Mouse (Mus musculus) gastrocnemius, postnatal 14 days (tissue): ENCODE results near the gene Lrig2. TPM values are rescaled to one million over a fixed set of nuclear protein-coding genes. Genes with fewer than 3 reads are reported as not detected.

ENCODE experiments used
- DNase-seq: peaks from one replicate; pipeline ENCODE4 v3.0.0; 2021; ENCODE audit warnings: mixed read lengths
- intact Hi-C: fragments of 180-260 bp; cut with DNase I; formaldehyde crosslinking; loops from one replicate; pipeline ENCODE4 v1.15.1; 2025; ENCODE audit warnings: low total_unique reads
- total RNA-seq, 2 experiments: library from RNA; stranded (reverse); gene quantifications; 2 replicates each; pipeline ENCODE4 v1.2.3; 2021

Gene Lrig2
- total RNA-seq, 2 experiments from 2014 or later = 5.8 to 8.5 TPM

- intact Hi-C loops = no loop called here
- DNase-seq = no peak
Observed at GRCm38 (mm10) chr3:104396067-104396735, 115.5 kb downstream of the Lrig2 start.

- peak; percentile 58 for DNase-seq
- intact Hi-C loops = no loop called here
Observed at GRCm38 (mm10) chr3:104390072-104390471, 121.6 kb downstream of the Lrig2 start.

GRCm38 (mm10) chr3:104389449-104389848 lies 122.3 kb downstream of the Lrig2 start:
- DNase-seq = no peak
- intact Hi-C loops = no loop called here

GRCm38 (mm10) chr3:104385587-104385986 lies 126.1 kb downstream of the Lrig2 start:
- intact Hi-C loops = no loop called here
- DNase-seq = peak; percentile 38

- intact Hi-C loops = no loop called here
- no peak for DNase-seq
Observed at GRCm38 (mm10) chr3:104383681-104384341, 127.9 kb downstream of the Lrig2 start.

- intact Hi-C loops = no loop called here
- DNase-seq = no peak
Observed at GRCm38 (mm10) chr3:104378228-104378627, 133.5 kb downstream of the Lrig2 start.

- intact Hi-C loops = no loop called here
- DNase-seq = no peak
Observed at GRCm38 (mm10) chr3:104373907-104374306, 137.8 kb downstream of the Lrig2 start.

GRCm38 (mm10) chr3:104372374-104372773 lies 139.3 kb downstream of the Lrig2 start:
- intact Hi-C loops = no loop called here

GRCm38 (mm10) chr3:104367912-104368311 lies 143.8 kb downstream of the Lrig2 start:
- intact Hi-C loops = no loop called here
- no peak for DNase-seq

More at GRCm38 (mm10) chr3:104372374-104372773, 139.3 kb downstream of the Lrig2 start:
- DNase-seq = no peak

- DNase-seq = no peak
- intact Hi-C loops = no loop called here
Observed at GRCm38 (mm10) chr3:104361814-104362213, 149.9 kb downstream of the Lrig2 start.

GRCm38 (mm10) chr3:104360325-104360724 lies 151.4 kb downstream of the Lrig2 start:
- intact Hi-C loops = no loop called here
- peak; percentile 22 for DNase-seq

GRCm38 (mm10) chr3:104359225-104360135 lies 152.2 kb downstream of the Lrig2 start:
- DNase-seq = no peak
- intact Hi-C loops = no loop called here

- intact Hi-C loops = no loop called here
- DNase-seq = no peak
Observed at GRCm38 (mm10) chr3:104358747-104359146, 153.0 kb downstream of the Lrig2 start.

GRCm38 (mm10) chr3:104356106-104356505 lies 155.6 kb downstream of the Lrig2 start:
- no peak for DNase-seq
- intact Hi-C loops = no loop called here

GRCm38 (mm10) chr3:104353884-104354283 lies 157.8 kb downstream of the Lrig2 start:
- DNase-seq = no peak
- intact Hi-C loops = no loop called here

- DNase-seq = no peak
- intact Hi-C loops = no loop called here
Observed at GRCm38 (mm10) chr3:104352358-104353060, 159.2 kb downstream of the Lrig2 start.

- intact Hi-C loops = no loop called here
- DNase-seq = no peak
Observed at GRCm38 (mm10) chr3:104350253-104350945, 161.3 kb downstream of the Lrig2 start.

GRCm38 (mm10) chr3:104349847-104350228 lies 161.9 kb downstream of the Lrig2 start:
- intact Hi-C loops = no loop called here
- no peak for DNase-seq

- DNase-seq = no peak
- intact Hi-C loops = no loop called here
Observed at GRCm38 (mm10) chr3:104349203-104349846, 162.4 kb downstream of the Lrig2 start.
